Mouse (Mus musculus) ES-E14 (cell line): ENCODE data around the gene Ceacam9.

Experiments used
- HCFC1 ChIP-seq: IDR thresholded peaks from 2 replicates; pipeline ENCODE4 v1.6.1; 2012; ENCODE audit warnings: low read length, inconsistent platforms, borderline replicate concordance; ENCODE audit not compliant: insufficient read depth
- MAFK ChIP-seq: IDR thresholded peaks from 2 replicates; pipeline ENCODE4 v1.6.1; 2014; ENCODE audit warnings: mild to moderate bottlenecking, low read depth, low read length, inconsistent platforms; ENCODE audit not compliant: insufficient read depth
- ZC3H11A ChIP-seq: IDR thresholded peaks from 2 replicates; pipeline ENCODE4 v1.6.1; 2012; ENCODE audit warnings: low read depth, mild to moderate bottlenecking, inconsistent platforms, low read length, borderline replicate concordance
- ZNF384 ChIP-seq: IDR thresholded peaks from 2 replicates; pipeline ENCODE4 v1.6.1; 2012; ENCODE audit warnings: low read depth, low read length, inconsistent platforms

DNA sequence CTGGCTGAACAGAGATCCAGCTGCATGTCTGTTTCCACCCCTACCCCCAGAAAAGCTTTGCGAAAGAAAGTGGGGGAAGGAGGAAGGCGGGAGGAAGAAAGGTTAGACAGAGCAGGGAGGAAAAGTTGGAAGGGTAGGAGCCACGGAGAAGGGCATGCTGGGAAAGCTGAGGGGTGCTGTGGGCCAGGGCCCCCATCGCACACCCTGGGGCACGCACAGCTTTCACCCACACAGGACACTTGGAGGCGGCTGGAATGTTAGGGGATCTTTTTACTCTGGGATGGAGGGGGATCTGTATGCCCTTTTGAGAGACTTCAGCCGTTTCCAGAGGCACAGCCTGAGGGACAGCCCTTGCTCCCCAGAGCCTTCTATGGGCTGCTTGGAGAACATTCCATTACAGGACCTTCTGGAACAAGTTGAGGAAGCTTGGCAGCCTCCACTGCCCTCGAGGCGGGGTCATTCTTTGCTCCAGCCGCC is 39.3 kb downstream of the Ceacam9 start:
- TF ChIP-seq MAFK: no peak
- TF ChIP-seq ZNF384: no peak
- TF ChIP-seq ZC3H11A: no peak
- TF ChIP-seq HCFC1: no peak
